Mouse (Mus musculus) brain, embryonic 14.5 days (tissue): ENCODE data around the gene Hsh2d.

Experiments
- CTCF ChIP-seq: fragments of 200-500 bp; IDR thresholded peaks from 2 replicates; pipeline ENCODE4 v1.5.1; 2012; ENCODE audit warnings: inconsistent platforms, mild to moderate bottlenecking, moderate library complexity, borderline replicate concordance; ENCODE audit not compliant: insufficient read depth, insufficient read length; ENCODE audit errors: extremely low read depth
- POLR2A ChIP-seq: fragments of 200-500 bp; IDR thresholded peaks from 2 replicates; pipeline ENCODE4 v1.6.1; 2012; ENCODE audit warnings: mild to moderate bottlenecking, inconsistent platforms, borderline replicate concordance; ENCODE audit not compliant: poor library complexity, insufficient read depth, insufficient read length, severe bottlenecking; ENCODE audit errors: extremely low read depth

DNA sequence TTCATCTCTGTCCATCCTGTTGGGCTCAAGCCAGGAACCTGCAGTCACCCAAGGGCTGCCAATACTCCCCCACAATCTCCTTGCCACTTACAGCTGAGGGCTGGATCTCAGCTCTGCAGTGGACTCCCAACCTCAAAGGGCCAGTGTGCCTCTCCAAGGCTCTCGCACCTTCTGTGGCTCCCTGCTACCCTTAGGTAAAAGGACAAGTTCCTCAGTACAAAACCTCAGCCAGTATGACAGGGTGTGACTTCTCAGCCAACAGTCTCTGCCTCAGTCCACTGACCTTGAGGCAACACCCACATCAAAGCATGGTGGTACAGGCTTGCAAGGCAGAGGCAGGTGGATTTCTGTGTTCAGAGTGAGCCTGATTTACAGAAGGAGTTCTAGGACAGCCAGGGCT is 22.4 kb downstream of the Hsh2d start:
- TF ChIP-seq POLR2A (no peak), CTCF (no peak)
